12 mouse cellular contexts compared by ENCODE assay signal in genomic region chr12:46646139-46646611, GRCm38 (mm10).
A peak's percentile ranks its signal among the peaks of the same experiment; 100 is the strongest.
DNase-seq lines count a peak whose midpoint lies in the region; ATAC-seq lines count a peak whose summit lies in the region.
"Had no signal": no experiment of that assay in that cellular context is flagged by ENCODE, and none has a peak within 500 bp of the region (broad histone marks: within the 10 kb centered on the region; RNA-seq: fewer than 3 reads in every experiment).

No protein-coding gene starts in this region.

- H3K9me3 ChIP-seq in forebrain, embryonic 14.5 days (replicated peaks; ENCODE audit: control insufficient read depth, low read length), result no peaks in the 10 kb centered on the region
- H3K9me3 ChIP-seq in hindbrain, embryonic 15.5 days, result no peaks in the 10 kb centered on the region
- H3K9me3 ChIP-seq in midbrain, embryonic 15.5 days, result no peaks in the 10 kb centered on the region

- H3K27ac ChIP-seq in forebrain, embryonic 14.5 days (ENCODE audit: low read depth, low read length), result no peak overlapping the region
- H3K27ac ChIP-seq in hindbrain, embryonic 15.5 days (replicated peaks), result peak overlapping the region; percentile 48
- peak overlapping the region; percentile 73; the same call in 1 of the 2 replicates for H3K27ac ChIP-seq in midbrain, embryonic 15.5 days

- peaks cover 9% of the 10 kb centered on the region; the same call in 1 of the 2 replicates for H3K27me3 ChIP-seq in forebrain, embryonic 14.5 days (replicated peaks; ENCODE audit: control insufficient read depth, insufficient read depth, low read length)
- H3K27me3 ChIP-seq in hindbrain, embryonic 15.5 days, result no peaks in the 10 kb centered on the region
- no peaks in the 10 kb centered on the region for H3K27me3 ChIP-seq in midbrain, embryonic 15.5 days (replicated peaks)
- H3K27me3 ChIP-seq: Patski had no signal

- H3K36me3 ChIP-seq in forebrain, embryonic 14.5 days (ENCODE audit: control insufficient read depth, insufficient read depth, low read length), result no peaks in the 10 kb centered on the region
- H3K36me3 ChIP-seq in hindbrain, embryonic 15.5 days, result no peaks in the 10 kb centered on the region
- H3K36me3 ChIP-seq in midbrain, embryonic 15.5 days (replicated peaks), result no peaks in the 10 kb centered on the region

- no peak overlapping the region for H3K4me2 ChIP-seq in forebrain, embryonic 14.5 days (ENCODE audit: low read length)
- no peak overlapping the region for H3K4me2 ChIP-seq in hindbrain, embryonic 15.5 days
- H3K4me2 ChIP-seq in midbrain, embryonic 15.5 days, result peak overlapping the region; percentile 7; the same call in 1 of the 2 replicates

- H3K4me3 ChIP-seq in forebrain, embryonic 14.5 days (ENCODE audit: low read depth, low read length), result no peak overlapping the region
- H3K4me3 ChIP-seq in hindbrain, embryonic 15.5 days, result no peak overlapping the region
- H3K4me3 ChIP-seq in midbrain, embryonic 15.5 days, result no peak overlapping the region

- peak; percentile 6 to 30 for DNase-seq in frontal cortex, adult 2 months (ENCODE audit: extremely low spot score in 1 of 2, low spot score in 1 of 2)
- DNase-seq in frontal cortex, postnatal 10 days (ENCODE audit: low spot score in 2 of 2), result no peak
- peak; percentile 78 for DNase-seq in forebrain, embryonic 14.5 days (ENCODE audit: low spot score)
- no peak for DNase-seq in thymus, postnatal 4 days
- DNase-seq in heart, adult 8-10 months (ENCODE audit: low spot score), result no peak
- no peak for DNase-seq in urinary bladder, postnatal 36 days (ENCODE audit: low spot score in 2 of 2)
- DNase-seq: adrenal gland, adult 8-10 months; gastrocnemius, postnatal 25 days; lung, adult 18-20 months had no signal

- peaks cover 15% of the 10 kb centered on the region; the same call in 1 of the 2 replicates for H3K4me1 ChIP-seq in forebrain, embryonic 14.5 days (ENCODE audit: control insufficient read depth, insufficient read depth, low read length)
- peaks cover 13% of the 10 kb centered on the region; the same call in 1 of the 2 replicates for H3K4me1 ChIP-seq in hindbrain, embryonic 15.5 days (replicated peaks)
- peaks cover 20% of the 10 kb centered on the region for H3K4me1 ChIP-seq in midbrain, embryonic 15.5 days

- ATAC-seq in forebrain, embryonic 14.5 days, result peak; percentile 89
- ATAC-seq in hindbrain, embryonic 15.5 days (ENCODE audit: low FRiP score, low read depth), result peak; percentile 59
- ATAC-seq in midbrain, embryonic 15.5 days (replicated peaks), result peak; percentile 88
- ATAC-seq: Patski had no signal

- 22% methylated on average over 5 of the region's 5 CpGs for WGBS in forebrain, embryonic 14.5 days
- WGBS in hindbrain, embryonic 15.5 days, result 34% methylated on average over 5 of the region's 5 CpGs
- WGBS in midbrain, embryonic 15.5 days, result 31% methylated on average over 5 of the region's 5 CpGs

- H3K9ac ChIP-seq in forebrain, embryonic 14.5 days (ENCODE audit: low read length), result no peak overlapping the region
- H3K9ac ChIP-seq in hindbrain, embryonic 15.5 days, result no peak overlapping the region
- H3K9ac ChIP-seq in midbrain, embryonic 15.5 days, result no peak overlapping the region

Comparison
In these comparisons a context has a peak if more than half of its experiments do, and no peak if none do; other contexts are left out.
1. DNase-seq: peak in frontal cortex, adult 2 months (2 of 2) and forebrain, embryonic 14.5 days (single experiment); none in frontal cortex, postnatal 10 days (0 of 2), thymus, postnatal 4 days (single experiment), heart, adult 8-10 months (single experiment) and urinary bladder, postnatal 36 days (0 of 2).
2. Peak in every context shown above with its lines, with median percentiles within 50 percentile points of each other: ATAC-seq.